Comparison of ENCODE assay signal across 8 mouse cellular contexts in genomic region chr6:90737376-90737775, GRCm38 (mm10).
DNase-seq lines count a peak whose midpoint lies in the region; ATAC-seq lines count a peak whose summit lies in the region.

No protein-coding gene starts in this region.

- 1% methylated on average over 12 of the region's 12 CpGs for WGBS in intestine, embryonic 15.5 days

- peak overlapping the region; percentile 93 for H3K4me2 ChIP-seq in intestine, embryonic 15.5 days (replicated peaks)

- no peak overlapping the region for H3K27ac ChIP-seq in intestine, embryonic 15.5 days

- no peaks in the 10 kb centered on the region for H3K36me3 ChIP-seq in intestine, embryonic 15.5 days

- peak overlapping the region; percentile 83 for H3K4me3 ChIP-seq in intestine, embryonic 15.5 days (replicated peaks)

- peak; percentile 85 for DNase-seq in adrenal gland, adult 8-10 months
- DNase-seq in embryo, embryonic 11.5 days (ENCODE audit: low read depth, low spot score): peak; percentile 88
- DNase-seq in gastrocnemius, postnatal 36 days: peak; percentile 86 to 89
- peak; percentile 85 for DNase-seq in left cerebral cortex, postnatal 25 days (ENCODE audit: low spot score in 2 of 2)
- DNase-seq in mesoderm, embryonic 11.5 days (ENCODE audit: low read depth, low spot score): peak; percentile 96
- DNase-seq in right cerebral cortex, postnatal 25 days: peak; percentile 88
- peak; percentile 88 to 96 for DNase-seq in urinary bladder, postnatal 4 days (ENCODE audit: low spot score in 2 of 2)

- no peaks in the 10 kb centered on the region for H3K27me3 ChIP-seq in intestine, embryonic 15.5 days (replicated peaks)

- ATAC-seq in intestine, embryonic 15.5 days: peak; percentile 74

- intact Hi-C loops in gastrocnemius, postnatal 36 days (cut with DNase I): loop anchor here (5.0 kb wide), 1 partner anchor 60 kb away; no protein-coding TSS in a partner anchor
- intact Hi-C loops in left cerebral cortex, postnatal 25 days (cut with DNase I): loop anchor here (2.0 kb wide), 1 partner anchor 71 kb away; no protein-coding TSS in a partner anchor

- H3K4me1 ChIP-seq in intestine, embryonic 15.5 days (replicated peaks): peaks cover 15% of the 10 kb centered on the region

- no peaks in the 10 kb centered on the region for H3K9me3 ChIP-seq in intestine, embryonic 15.5 days

- peak overlapping the region; percentile 59; the same call in 1 of the 2 replicates for H3K9ac ChIP-seq in intestine, embryonic 15.5 days
